Mouse (Mus musculus) limb, embryonic 12.5 days (tissue): ENCODE data around the gene Gm39566. TPM values are rescaled to one million over a fixed set of nuclear protein-coding genes. Genes with fewer than 3 reads are reported as not detected.

ENCODE experiments used
- ATAC-seq: fragments of 200-750 bp; cut with Nextera tagmentation; 2 replicates; pipeline ENCODE4 v1.8.0; 2017; ENCODE audit warnings: low read depth, moderate TSS enrichment; ENCODE audit not compliant: insufficient number of reproducible peaks, insufficient read depth, low FRiP score, low TSS enrichment
- H3K27ac ChIP-seq: fragments of 300-500 bp; sonication (generic); 2 replicates; pipeline ENCODE4 v1.5.1; 2016; ENCODE audit warnings: mild to moderate bottlenecking, moderate library complexity
- H3K27me3 ChIP-seq: fragments of 300-500 bp; sonication (generic); 2 replicates; pipeline ENCODE4 v1.6.1; 2016; ENCODE audit warnings: mild to moderate bottlenecking, moderate library complexity
- H3K36me3 ChIP-seq: fragments of 300-500 bp; sonication (generic); 2 replicates; pipeline ENCODE4 v1.6.1; 2016; ENCODE audit warnings: mild to moderate bottlenecking, moderate library complexity
- H3K4me1 ChIP-seq: fragments of 300-500 bp; sonication (generic); replicated peaks from 2 replicates; pipeline ENCODE4 v1.6.1; 2016
- H3K4me2 ChIP-seq: fragments of 300-500 bp; sonication (generic); 2 replicates; pipeline ENCODE4 v1.6.1; 2016; ENCODE audit warnings: mild to moderate bottlenecking, moderate library complexity
- H3K4me3 ChIP-seq: fragments of 300-500 bp; sonication (generic); replicated peaks from 2 replicates; pipeline ENCODE4 v1.5.1; 2016; ENCODE audit warnings: mild to moderate bottlenecking
- H3K9ac ChIP-seq: fragments of 300-500 bp; sonication (generic); replicated peaks from 2 replicates; pipeline ENCODE4 v1.6.1; 2016; ENCODE audit warnings: mild to moderate bottlenecking, moderate library complexity
- H3K9me3 ChIP-seq: fragments of 300-500 bp; sonication (generic); 2 replicates; pipeline ENCODE4 v1.6.1; 2016; ENCODE audit warnings: mild to moderate bottlenecking, moderate library complexity
- WGBS: fragments of 180-500 bp; shearing (Covaris S2); methylation state at CpG from one replicate; pipeline ENCODE4 v1.1.7; 2016; 5-methylcytosine and 5-hydroxymethylcytosine counted together
- polyA plus RNA-seq: library from polyadenylated mRNA; unstranded; fragments of >200 nt; fragmentation: Nextera tagmentation; extraction: Ambion mirVana; gene quantifications from 2 replicates; pipeline ENCODE4 v1.2.1, GENCODE M21; 2016

Gm39566 gene
- polyA plus RNA-seq, 1 experiment from 2014 or later: not detected

DNA sequence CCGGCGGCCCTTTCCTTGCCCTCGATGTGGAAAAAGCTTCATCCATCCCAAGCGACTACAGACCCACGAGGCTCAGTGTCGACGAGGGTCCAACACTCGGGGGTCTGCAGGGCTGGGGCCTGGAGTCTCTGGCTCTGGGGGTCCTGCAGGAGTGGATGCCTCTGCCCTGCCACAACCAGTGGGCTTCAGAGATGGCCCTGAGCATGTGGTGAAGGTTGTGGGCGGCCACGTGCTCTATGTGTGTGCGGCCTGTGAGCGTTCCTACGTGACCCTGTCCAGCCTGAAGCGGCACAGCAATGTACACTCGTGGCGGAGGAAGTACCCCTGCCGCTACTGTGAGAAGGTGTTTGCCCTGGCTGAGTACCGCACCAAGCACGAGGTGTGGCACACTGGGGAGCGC, 38.6 kb downstream of the Gm39566 start:
- H3K27ac ChIP-seq: no peak overlapping the region
- H3K4me3 ChIP-seq: no peak overlapping the region
- peaks cover 49% of the 10 kb centered on the region for H3K27me3 ChIP-seq
- ATAC-seq: no peak
- H3K9me3 ChIP-seq: no peaks in the 10 kb centered on the region
- peaks cover 32% of the 10 kb centered on the region for H3K36me3 ChIP-seq
- 0 out of 2 replicates have a peak, but pooled peaks cover 9% of the 10 kb centered on the region for H3K4me1 ChIP-seq
- no peak overlapping the region for H3K9ac ChIP-seq
- WGBS: 82% methylated on average over 20 of the region's 20 CpGs
- no peak overlapping the region for H3K4me2 ChIP-seq

DNA sequence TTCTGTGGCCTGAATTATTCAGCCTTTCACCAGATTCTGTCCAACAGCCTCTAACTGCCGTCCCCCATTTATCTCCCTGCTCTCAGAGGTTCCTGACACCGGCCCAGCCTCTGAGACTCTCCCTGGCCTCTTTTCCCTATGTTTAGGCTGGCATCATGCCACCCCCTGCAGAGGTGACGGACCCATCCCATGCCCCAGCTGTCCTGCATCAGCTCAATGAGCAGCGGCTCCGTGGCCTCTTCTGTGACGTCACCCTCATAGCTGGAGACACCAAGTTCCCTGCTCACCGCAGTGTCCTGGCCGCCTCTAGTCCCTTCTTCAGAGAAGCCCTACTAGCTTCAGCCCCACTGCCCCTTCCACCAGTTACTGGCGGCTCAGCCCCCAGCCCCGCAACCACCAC, 39.4 kb downstream of the Gm39566 start:
- no peak overlapping the region for H3K27ac ChIP-seq
- H3K4me3 ChIP-seq: no peak overlapping the region
- ATAC-seq: no peak
- WGBS: 68% methylated on average over 10 of the region's 10 CpGs
- peaks cover 49% of the 10 kb centered on the region for H3K27me3 ChIP-seq
- H3K36me3 ChIP-seq: peaks cover 32% of the 10 kb centered on the region
- 0 out of 2 replicates have a peak, but pooled peaks cover 9% of the 10 kb centered on the region for H3K4me1 ChIP-seq
- H3K4me2 ChIP-seq: no peak overlapping the region
- H3K9ac ChIP-seq: no peak overlapping the region
- no peaks in the 10 kb centered on the region for H3K9me3 ChIP-seq

DNA sequence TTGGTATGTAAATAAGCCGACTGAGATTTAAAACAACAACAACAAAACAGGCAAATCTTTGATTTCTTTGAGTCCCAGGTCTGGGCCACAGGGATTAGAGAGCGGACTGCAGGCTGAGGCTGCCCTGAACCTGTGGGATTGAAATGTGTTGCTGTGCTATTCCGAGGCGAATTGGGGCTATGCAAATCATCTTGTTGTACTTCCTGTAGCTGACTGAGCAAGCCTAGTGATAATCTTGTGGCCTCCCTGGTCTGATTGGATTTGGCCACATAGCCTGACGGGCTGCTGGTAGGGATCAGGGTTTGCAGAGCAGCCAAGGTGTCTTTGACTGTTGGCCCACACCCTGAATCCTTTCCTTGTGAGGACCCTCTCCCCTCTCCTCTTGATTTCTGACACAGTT, 40.1 kb downstream of the Gm39566 start:
- H3K4me3 ChIP-seq: no peak overlapping the region
- peaks cover 43% of the 10 kb centered on the region for H3K27me3 ChIP-seq
- no peak overlapping the region for H3K4me2 ChIP-seq
- H3K9me3 ChIP-seq: no peaks in the 10 kb centered on the region
- peaks cover 32% of the 10 kb centered on the region for H3K36me3 ChIP-seq
- H3K4me1 ChIP-seq: 0 out of 2 replicates have a peak, but pooled peaks cover 9% of the 10 kb centered on the region
- 64% methylated on average over 5 of the region's 5 CpGs for WGBS
- no peak for ATAC-seq
- H3K9ac ChIP-seq: no peak overlapping the region
- no peak overlapping the region for H3K27ac ChIP-seq

DNA sequence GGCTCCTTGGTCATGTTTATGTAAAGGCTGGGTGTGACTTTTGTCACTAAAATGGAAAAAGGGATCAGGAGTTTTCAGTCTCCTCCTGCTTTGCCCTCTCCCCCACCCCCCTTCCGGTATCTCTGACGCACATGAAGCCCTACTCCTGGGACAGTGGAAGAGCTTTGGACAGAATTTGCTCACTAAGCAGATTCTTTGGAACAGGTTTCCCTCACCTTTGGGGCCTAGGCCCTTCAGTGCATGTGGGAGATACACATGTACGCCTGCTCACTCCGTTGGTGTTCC, 47.5 kb downstream of the Gm39566 start:
- H3K27me3 ChIP-seq: no peaks in the 10 kb centered on the region
- peak overlapping the region; percentile 86 for H3K4me3 ChIP-seq
- no peak overlapping the region for H3K9ac ChIP-seq
- H3K9me3 ChIP-seq: no peaks in the 10 kb centered on the region
- WGBS: 62% methylated on average over 4 of the region's 4 CpGs
- peak overlapping the region; percentile 78 for H3K4me2 ChIP-seq
- H3K4me1 ChIP-seq: peaks cover 26% of the 10 kb centered on the region
- H3K27ac ChIP-seq: 0 out of 2 replicates have a peak overlapping the region, but pooled peaks have one; percentile 66
- H3K36me3 ChIP-seq: no peaks in the 10 kb centered on the region
- no peak for ATAC-seq

GRCm38 (mm10) chr11:69766872-69767624, 48.0 kb downstream of the Gm39566 start:
- Histone ChIP-seq H3K27me3 (no peaks in the 10 kb centered on the region), H3K9ac (peak overlapping the region; percentile 92), H3K27ac (peak overlapping the region; percentile 66; the same call in 1 of the 2 replicates), H3K4me2 (peak overlapping the region; percentile 78), H3K9me3 (no peaks in the 10 kb centered on the region), H3K4me3 (peak overlapping the region; percentile 86), H3K36me3 (no peaks in the 10 kb centered on the region), H3K4me1 (peaks cover 26% of the 10 kb centered on the region)
- 55% methylated on average over 13 of the region's 13 CpGs for WGBS
- ATAC-seq: no peak

DNA sequence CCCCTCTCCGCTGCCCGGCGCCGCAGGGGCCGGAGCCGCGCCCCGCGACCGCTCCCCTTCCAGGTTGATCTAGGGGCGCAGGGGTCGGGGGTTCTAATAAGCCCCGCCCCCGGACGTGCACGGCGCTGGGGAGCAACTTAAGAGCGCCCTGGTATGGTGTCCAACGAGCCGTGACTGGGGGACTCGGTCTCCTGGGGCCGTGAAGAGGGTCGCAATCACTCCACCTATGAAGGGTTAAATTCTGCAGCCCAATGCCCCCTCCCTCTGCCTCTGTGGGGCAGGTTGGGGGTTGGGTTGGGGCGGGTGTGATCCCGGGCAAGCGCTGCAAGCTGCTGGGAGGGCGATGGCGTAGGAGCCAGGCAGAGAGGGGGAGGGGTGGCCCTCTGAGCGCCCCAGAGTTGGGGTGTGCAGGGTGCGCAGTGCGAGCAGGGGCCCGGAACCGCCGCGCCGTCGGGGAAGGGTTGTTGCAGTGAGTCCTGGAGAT, 48.9 kb downstream of the Gm39566 start:
- Histone ChIP-seq H3K4me2 (peak overlapping the region; percentile 78), H3K4me1 (peaks cover 26% of the 10 kb centered on the region), H3K27me3 (no peaks in the 10 kb centered on the region), H3K9me3 (no peaks in the 10 kb centered on the region), H3K9ac (peak overlapping the region; percentile 92), H3K36me3 (no peaks in the 10 kb centered on the region), H3K27ac (peak overlapping the region; percentile 79), H3K4me3 (peak overlapping the region; percentile 86)
- ATAC-seq: peak; percentile 63
- under 1% methylated on average over 37 of the region's 37 CpGs for WGBS

DNA sequence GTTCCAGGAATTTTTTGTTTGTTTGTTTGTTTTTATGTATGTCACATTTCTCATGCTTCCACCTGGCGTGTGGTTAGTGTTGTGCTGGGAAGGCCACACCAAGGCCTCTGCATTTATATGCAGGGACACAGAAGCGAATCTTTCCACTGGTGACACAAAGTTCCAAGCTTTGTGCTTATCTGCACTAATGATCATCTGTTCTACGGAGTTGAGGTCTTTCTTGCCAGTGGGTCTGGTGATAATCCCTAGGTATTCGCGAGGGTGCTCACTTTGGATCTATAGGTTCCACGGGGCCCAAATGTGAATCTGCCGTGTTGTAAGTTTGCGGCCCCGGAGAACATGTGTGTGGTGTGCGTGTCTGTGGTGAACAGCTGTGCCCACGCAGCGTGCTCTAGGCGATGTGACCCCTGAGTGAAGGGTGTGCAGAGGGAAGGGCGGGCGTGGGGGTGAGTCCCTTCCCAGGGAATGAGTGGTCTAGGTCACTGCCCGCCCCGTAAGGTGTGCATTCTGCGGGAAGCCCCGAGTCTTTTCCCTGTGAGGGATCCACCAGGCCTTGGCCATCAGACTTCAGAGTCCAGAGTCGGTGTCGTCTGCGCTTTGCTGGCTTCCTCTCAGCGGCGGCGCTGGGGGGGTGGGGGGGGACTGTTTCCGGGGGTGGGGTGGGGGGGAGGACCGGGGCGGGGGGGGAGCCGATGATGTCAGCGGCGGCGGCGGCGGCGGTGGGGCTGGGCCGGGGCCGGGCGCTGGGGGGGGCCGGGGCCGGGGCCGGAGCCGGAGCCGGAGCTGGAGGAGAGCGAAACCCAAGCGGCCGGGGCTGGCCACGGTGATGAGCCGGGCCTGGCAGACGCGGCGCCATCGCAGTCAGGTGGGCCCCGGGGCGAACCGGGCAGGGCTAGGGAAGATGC, 49.6 kb downstream of the Gm39566 start, which contains the start of gene Zbtb4:
Zbtb4 (plus strand) TSS at position 692 of the 905 bp plus-strand sequence.
- Histone ChIP-seq H3K9me3 (no peaks in the 10 kb centered on the region), H3K36me3 (no peaks in the 10 kb centered on the region), H3K27me3 (no peaks in the 10 kb centered on the region), H3K4me1 (peaks cover 29% of the 10 kb centered on the region), H3K4me2 (peak within 1 kb of the TSS; percentile 78), H3K27ac (peak within 1 kb of the TSS; percentile 79), H3K9ac (peak within 1 kb of the TSS; percentile 92), H3K4me3 (peak within 1 kb of the TSS; percentile 86)
- 19% methylated on average over 40 of the region's 55 CpGs for WGBS
- peak; percentile 41; the same call in 1 of the 2 replicates for ATAC-seq

- H3K27ac ChIP-seq: no peak overlapping the region
- no peaks in the 10 kb centered on the region for H3K9me3 ChIP-seq
- no peak for ATAC-seq
- no peaks in the 10 kb centered on the region for H3K36me3 ChIP-seq
- no peak overlapping the region for H3K9ac ChIP-seq
- H3K4me1 ChIP-seq: peaks cover 37% of the 10 kb centered on the region
- H3K27me3 ChIP-seq: no peaks in the 10 kb centered on the region
- no peak overlapping the region for H3K4me2 ChIP-seq
- H3K4me3 ChIP-seq: no peak overlapping the region
- 67% methylated on average over 7 of the region's 7 CpGs for WGBS
Measured at GRCm38 (mm10) chr11:69763551-69763950, 51.5 kb downstream of the Gm39566 start.

DNA sequence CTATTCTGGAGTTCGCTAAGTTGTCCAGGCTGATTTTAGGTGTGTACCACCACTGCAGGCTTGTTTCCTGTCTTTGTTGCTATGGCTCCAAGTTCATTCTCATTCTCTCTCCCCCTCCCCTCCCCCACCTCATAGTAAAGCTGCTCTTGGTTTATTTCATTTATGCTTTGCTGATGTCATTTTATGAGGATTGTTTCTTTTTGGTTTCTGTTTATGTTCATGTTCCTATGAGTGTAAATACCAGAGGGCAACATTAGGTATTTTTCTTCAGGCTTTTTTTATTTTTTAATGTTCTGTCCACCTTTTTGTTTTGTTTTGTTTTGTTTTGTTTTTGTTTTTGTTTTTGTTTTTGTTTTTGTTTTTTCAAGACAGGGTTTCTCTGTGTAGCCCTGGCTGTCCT, 53.2 kb downstream of the Gm39566 start, which contains the start of gene Slc35g3:
Slc35g3 (minus strand) TSS at position 101 of the 400 bp plus-strand sequence.
- Histone ChIP-seq H3K27me3 (no peaks in the 10 kb centered on the region), H3K4me2 (no peak within 1 kb of the TSS), H3K9me3 (no peaks in the 10 kb centered on the region), H3K36me3 (no peaks in the 10 kb centered on the region), H3K27ac (peak within 1 kb of the TSS; percentile 98; the same call in 1 of the 2 replicates), H3K4me1 (peaks cover 30% of the 10 kb centered on the region), H3K4me3 (no peak within 1 kb of the TSS), H3K9ac (no peak within 1 kb of the TSS)
- 59% methylated on average over 1 of the region's 1 CpGs for WGBS
- ATAC-seq: no peak
